Mouse (Mus musculus): ENCODE data around the gene Rab31. TPM values are rescaled to one million over a fixed set of nuclear protein-coding genes. Genes with fewer than 3 reads are reported as not detected.
A peak's percentile ranks its signal among the peaks of the same experiment; 100 is the strongest.

Rab31 gene
- total RNA-seq, 2 experiments from 2014 or later = 18.9 to 19.2 TPM

DNA sequence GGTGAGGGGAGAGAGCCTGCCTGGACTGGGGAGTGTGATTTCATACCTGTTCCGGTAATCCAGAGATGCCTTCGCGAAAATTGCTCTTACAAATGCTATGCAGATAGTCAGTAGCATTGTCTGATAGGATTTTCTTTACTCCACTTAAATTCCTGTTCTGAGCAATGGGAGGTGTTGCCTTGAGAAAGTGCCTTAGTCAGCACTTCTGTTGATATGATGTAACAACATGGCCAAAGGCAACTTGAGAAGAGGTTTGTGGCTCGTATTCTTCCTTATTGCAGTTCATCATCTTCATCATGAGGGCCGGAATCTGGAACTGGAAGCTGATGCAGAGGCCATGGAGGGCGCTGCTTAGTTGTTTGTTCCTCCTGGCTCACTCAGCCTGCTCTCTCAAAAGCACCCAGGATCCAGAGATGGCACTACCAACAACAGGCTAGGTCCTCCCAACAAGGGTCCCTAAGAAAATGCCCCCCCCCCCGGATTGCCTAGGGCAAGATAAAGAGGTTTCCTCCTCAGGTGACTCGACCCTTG, 12.1 kb upstream of the Rab31 start:
- no peak for DNase-seq (ENCODE audit: low spot score)
- intact Hi-C loops (cut with DNase I) = loop anchor here (5.0 kb wide), 2 partner anchors 77 to 172 kb away; partner anchors contain the start of gene Vapa

DNA sequence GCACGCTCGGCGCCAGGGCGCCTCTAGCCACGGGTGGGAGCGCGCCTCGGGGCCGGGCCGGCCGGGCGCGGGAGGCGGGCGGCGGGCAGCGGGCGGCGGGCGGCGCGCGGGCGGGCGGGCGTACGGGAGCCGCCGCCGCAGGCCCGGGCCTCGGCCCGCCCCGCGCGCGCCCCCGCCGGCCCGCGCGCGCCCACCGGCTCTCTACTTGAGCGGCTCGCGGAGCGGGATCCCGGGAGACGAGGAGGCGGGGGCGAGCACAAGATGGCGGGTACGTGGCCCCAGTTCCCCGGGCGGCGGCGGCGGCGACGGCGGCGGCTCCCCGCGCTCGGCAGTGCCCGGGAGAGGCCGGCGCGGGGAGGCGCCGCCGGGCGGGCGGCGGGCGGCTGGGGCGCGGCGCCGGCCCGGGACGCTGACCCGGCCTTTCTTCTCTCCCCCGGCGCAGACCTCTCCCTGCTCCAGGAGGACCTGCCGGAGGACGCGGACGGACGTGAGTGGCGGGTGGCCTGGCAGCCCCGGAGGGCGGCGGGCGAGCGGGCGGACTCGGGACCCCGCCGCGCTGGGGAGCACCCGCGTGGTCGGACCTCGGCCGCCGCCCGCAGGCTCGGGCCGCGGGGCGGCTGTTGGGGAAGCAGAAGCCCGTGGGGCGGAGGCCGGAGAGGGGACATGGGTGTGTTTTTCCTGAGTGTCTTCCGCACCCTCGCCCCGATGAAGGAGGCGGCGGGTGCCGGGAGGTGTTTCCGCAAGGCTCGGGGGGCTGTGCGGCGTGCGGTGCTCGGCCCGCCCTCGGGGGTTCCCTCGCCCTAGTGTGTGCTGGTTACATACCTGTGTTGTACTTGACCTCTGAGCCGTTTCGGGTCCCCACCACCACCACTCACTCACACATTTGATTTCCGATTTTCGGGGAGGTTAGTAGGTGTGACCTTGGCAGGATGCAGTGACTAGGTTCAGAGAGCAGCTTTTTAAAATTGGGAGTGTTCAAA, 10.9 kb upstream of the Rab31 start:
- peak; percentile 59 for DNase-seq (ENCODE audit: low spot score)
- intact Hi-C loops (cut with DNase I) = loop anchor here (5.0 kb wide), 1 partner anchor 171 kb away; the partner anchor contains the start of gene Vapa

DNA sequence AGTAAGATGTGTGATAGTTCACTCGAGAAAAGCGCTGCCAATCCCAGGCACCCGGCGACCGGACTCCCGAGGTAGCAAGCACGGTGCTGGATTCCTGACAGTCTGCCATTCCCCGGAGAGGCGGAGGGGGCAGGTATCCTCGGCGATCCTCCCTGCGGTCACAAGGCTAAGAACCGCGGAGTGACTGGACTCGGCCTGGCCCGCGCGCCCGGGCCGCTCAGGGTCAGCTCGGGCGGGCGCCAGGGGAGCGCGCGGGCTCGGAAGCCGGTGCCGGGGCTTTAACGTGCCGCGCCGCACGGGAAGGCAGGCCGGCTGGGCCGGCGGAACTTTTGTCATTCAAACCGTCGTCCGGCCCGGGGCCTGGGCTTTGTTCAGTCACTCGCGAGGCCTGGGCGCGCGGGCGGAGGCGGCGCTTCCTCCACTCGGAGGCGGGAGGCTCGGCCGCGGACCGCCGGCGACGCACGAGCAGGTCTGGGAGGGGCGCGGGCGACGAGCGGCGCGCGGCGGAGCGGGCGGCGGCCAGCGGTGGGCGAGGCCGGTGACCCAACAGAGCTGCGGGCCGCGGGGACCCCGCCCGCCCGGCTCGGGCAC, 10.1 kb upstream of the Rab31 start, which contains the start of gene Ppp4r1:
Gene Ppp4r1 (plus strand): TSS at position 23 of the 591 bp plus-strand sequence.
- intact Hi-C loops (cut with DNase I) = loop anchor here (5.0 kb wide), 1 partner anchor 170 kb away; the partner anchor contains the start of gene Vapa

DNA sequence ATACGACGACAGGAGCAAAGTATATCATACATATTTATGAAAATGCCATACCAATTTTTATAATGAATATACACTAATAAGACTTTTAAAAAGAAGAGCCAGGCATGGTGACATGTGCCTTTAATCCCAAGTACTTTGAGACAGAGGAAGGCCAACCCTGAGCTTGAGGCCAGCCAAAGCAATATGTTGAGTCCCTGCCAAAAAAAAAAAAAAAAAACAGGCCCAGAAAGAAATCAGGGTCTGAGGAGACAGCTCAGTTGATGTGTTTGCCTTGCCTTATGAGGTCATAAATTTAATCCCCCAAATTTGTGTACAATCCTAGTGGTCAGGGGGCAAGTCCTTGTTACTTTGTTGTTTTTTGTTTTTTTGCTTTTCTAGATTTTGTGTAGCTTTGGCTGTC, 8.4 kb upstream of the Rab31 start:
- intact Hi-C loops (cut with DNase I) = loop anchor here (5.0 kb wide), 1 partner anchor 169 kb away; the partner anchor contains the start of gene Vapa
- DNase-seq (ENCODE audit: low spot score) = no peak

More for the DNA sequence above, 10.1 kb upstream of the Rab31 start, which contains the start of gene Ppp4r1:
- peak; percentile 79 for DNase-seq (ENCODE audit: low spot score)

DNA sequence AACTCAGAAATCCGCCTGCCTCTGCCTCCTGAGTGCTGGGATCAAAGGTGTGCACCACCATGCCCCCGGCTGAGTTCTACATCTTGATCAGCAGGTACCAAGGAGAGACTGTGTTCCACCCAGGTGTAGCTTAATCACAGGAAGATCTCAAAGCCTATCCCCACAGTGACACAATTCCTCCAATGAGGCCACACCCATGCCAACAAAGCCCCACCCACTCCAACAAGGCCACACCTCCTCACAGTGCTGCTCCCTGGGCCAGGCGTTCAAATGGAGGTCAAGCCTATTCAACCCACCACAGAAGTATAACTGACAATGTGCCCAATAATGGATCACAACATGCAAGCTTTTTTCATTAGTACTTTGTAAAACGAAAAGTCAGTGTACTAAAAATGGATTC, 4.9 kb upstream of the Rab31 start:
- DNase-seq (ENCODE audit: low spot score) = no peak
- intact Hi-C loops (cut with DNase I) = no loop called here

DNA sequence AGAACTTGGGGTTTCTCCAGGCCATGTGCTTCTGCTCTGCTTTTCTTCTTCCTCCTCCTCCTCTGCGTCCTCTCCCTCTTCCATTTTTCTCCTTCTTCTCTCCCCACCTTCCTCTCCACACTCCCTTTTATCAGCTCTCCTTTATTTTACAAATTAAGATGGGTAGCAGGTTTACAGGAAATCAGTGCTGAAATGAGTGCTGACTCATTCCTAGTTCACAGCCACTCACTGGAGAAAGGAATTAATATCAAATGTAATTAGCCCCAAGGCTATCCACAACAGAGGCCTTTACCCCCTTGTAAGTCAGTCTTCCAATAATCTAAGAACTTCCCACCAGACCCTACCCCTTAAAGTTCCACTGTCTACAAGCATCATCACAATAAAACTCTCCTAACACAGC, 3.7 kb upstream of the Rab31 start:
- no peak for DNase-seq (ENCODE audit: low spot score)
- intact Hi-C loops (cut with DNase I) = no loop called here

DNA sequence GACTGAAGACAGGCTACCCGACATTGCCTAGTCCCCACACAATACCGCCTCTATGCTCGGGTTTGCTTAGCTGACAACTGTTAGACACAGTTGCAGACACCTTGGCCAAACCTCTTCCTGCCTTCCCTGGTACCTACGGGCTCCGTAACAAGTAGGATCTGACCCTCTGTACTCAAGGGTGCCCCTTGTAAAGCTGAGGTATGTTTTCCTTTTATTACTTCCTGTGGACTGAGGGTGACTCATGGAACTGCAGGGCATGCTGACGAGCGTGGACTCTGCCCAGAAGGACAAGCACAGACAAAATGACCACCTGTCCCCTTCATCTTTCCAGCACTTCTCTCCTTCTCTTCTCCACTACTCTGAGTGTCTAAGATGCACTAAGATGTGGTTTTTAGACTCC, 1.9 kb upstream of the Rab31 start:
- intact Hi-C loops (cut with DNase I) = loop anchor here (5.0 kb wide), 1 partner anchor 67 kb away; no protein-coding TSS in a partner anchor
- DNase-seq (ENCODE audit: low spot score) = no peak

DNA sequence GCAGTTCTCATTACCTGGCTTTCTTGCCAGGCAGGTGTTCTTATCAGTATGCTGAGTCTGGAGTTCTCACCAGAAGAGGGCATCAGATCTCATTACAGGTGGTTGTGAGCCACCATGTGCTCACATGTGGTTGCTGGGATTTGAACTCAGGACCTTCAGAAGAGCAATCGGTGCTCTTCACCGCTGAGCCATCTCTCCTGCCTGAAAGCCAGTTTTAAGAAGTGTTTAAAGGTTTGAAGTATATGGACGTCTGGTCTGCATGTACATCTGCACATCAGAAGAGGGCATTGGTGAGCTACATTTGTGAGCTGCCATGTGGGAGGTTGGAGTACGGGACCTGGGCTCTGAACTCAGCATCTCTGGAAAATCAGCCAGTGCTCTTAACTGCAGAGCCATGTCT, 1.1 kb upstream of the Rab31 start:
- DNase-seq (ENCODE audit: low spot score) = no peak
- intact Hi-C loops (cut with DNase I) = loop anchor here (5.0 kb wide), 1 partner anchor 66 kb away; no protein-coding TSS in a partner anchor

DNA sequence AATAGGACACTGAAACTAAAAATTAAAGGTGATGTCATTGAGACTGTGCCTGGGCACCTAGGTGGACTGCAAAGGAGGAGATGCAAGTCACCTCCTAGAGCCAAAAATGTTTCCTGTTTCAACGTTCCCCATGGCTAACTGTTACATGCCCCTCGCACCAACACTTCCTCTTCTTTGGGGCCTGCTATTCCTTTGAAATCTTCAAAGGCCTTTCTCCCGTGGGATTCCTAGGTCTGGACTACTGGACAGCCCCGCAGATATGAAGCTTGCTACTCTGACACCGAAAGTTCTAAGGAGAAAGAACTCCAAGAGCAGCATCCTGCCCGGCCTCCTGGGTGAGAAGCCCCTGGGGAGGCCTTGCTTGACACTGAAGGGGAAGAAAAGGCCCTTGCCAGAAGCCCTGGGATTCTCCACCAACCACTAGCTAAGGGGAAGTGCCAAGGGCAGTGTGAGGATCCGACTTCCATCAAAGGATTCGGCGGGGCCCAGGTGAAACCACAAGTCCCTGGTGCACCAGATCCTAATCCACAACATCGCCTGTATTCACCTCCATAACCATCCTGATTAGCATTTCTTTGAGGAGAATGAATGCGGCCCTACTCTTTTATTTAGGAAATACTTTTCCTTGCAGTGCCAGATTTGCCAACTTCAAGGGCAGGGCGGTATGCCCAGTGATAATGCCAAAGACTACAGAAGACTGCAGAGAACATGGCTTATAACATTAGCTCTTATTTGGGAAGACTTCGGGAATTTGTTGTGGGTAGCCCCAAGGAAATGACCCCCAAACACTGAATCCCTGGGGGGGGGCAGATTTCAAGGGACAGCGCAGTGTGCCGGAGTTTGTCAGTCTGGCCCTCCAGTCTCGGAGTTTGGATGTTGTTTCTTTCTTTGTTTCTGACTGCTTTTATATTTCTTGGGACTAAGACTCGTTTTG, 1.3 kb downstream of the Rab31 start:
- DNase-seq (ENCODE audit: low spot score) = no peak
- intact Hi-C loops (cut with DNase I) = loop anchor here (5.0 kb wide), 1 partner anchor 64 kb away; no protein-coding TSS in a partner anchor

DNA sequence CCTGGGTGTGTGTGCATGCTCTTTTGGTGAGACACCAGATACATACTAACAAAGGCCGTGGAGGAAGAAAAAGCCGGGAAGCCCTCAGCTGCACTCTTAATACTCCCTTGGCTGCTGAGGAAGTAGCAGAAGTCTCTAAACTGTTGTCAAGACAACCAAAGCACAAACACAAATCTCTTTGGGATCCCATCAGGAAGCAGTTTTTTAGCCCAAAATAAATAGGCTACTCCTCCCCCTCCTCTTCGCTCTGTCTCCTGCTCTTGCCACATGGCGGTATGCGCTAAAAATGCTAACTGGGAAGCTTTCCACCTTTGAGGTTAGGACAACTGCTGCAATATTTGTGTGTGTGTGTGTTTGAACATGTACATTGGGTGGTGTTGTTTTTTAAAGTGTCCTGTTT, 4.1 kb downstream of the Rab31 start:
- no peak for DNase-seq (ENCODE audit: low spot score)
- intact Hi-C loops (cut with DNase I) = no loop called here

DNA sequence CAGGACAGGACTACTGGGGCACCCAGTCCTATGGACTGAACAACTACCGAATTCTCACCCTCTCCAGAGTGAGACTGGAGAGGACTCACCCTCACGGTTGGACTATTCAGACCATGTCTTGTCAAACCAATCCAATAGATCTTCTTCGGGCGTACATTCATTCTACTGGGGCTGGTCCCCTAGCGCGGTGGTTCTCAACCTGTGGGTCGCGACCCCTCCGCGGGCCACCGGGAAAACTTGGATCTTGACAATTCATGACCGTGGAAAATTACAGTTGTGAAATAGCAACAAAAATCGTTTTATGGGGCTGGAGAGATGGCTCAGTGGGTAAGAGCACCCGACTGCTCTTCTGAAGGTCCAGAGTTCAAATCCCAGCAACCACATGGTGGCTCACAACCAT, 9.3 kb downstream of the Rab31 start:
- no peak for DNase-seq (ENCODE audit: low spot score)
- intact Hi-C loops (cut with DNase I) = no loop called here

DNA sequence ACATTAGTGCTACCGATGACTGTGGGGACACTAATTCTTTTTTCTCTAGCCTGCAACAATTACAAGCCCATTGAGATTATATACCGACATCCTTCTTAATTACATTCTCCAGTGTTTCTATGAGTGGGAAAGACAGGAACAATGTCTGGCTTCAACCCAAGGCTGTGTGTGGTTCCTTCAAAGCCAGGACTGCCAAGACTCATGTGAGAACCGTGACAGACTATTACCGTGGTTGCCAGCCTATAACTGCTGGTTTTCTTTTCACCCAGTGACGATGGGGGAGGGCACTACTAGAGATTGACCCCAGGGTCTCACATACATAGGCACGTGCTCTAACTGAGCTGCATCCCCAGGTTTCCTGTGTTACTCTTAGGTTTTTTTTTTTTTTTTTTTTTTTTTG, 15.4 kb downstream of the Rab31 start:
- intact Hi-C loops (cut with DNase I) = no loop called here
- no peak for DNase-seq (ENCODE audit: low spot score)

DNA sequence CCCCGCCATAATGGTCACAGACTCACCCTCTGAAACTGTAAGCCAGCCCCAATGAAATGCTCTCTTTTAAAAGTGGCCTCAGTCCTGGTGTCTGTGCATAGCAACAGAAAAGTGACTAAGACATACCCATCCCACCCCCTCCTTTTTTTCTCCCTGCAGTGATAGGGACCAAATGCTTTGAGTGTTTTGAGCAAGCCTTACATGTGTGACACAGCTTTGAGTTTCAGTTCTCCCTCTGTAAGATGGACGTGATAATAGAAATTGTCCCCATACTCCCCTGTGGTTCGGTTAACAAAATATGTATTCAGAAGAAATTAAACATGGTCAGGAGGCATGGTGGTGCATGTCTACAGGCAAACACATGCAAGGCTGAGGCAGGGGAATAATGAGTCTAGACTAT, 16.7 kb downstream of the Rab31 start:
- intact Hi-C loops (cut with DNase I) = no loop called here
- DNase-seq (ENCODE audit: low spot score) = no peak

DNA sequence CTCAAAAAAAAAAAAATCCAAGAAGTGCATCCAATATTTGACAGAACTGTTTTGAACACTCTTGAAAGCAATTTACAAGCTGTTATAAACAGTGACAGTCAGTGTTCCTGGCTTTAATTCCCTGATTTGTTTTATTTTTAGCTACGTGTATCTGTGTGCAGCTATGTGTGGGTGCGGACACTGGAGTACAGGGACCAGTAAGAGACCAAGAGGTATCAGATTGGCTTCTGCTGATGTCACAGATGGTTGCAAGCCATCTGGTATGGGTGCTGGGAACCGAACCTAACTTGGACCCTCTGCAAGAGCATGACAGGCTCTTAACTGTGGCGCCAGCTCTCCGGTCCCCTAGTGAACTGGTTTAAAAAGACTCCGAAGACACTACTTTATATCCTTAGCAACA, 19.4 kb downstream of the Rab31 start:
- intact Hi-C loops (cut with DNase I) = no loop called here
- no peak for DNase-seq (ENCODE audit: low spot score)

DNA sequence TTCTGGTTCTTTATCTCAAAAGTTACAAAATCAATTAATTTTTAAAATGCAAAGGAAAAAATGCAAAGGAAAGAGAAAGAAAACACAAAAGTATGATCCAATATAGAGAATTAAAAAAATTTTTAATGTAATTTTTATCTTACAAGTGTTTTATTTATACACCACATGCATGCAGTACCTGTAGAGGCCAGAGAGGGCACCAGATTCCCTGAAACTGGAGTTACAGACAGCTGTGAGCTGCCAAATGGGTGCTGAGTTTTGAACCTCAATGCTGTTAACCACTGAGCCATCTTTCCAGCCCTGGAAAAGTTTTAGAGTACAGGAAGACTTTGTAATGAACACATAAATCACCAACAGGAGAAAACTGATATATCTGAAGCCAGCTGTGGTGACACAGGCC, 22.3 kb downstream of the Rab31 start:
- intact Hi-C loops (cut with DNase I) = no loop called here
- no peak for DNase-seq (ENCODE audit: low spot score)

DNA sequence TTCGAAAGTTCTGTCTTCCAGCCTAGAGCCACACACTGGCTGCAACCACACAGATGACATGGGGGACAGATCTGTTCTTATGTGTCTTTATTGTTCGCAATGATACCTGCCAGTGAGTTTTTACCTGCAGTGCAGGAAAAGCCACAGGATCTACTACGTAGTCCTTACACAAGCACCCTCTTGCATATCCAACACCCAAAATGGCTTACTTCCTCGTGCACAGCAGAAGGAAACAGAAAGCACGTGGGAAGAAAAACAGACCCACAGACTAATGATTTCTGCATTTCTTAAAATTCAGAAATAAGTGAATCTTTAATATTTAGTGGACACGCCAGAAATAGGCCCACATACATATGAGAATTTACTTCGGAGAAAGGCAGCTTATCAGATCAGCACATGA, 22.7 kb downstream of the Rab31 start:
- intact Hi-C loops (cut with DNase I) = no loop called here
- no peak for DNase-seq (ENCODE audit: low spot score)

DNA sequence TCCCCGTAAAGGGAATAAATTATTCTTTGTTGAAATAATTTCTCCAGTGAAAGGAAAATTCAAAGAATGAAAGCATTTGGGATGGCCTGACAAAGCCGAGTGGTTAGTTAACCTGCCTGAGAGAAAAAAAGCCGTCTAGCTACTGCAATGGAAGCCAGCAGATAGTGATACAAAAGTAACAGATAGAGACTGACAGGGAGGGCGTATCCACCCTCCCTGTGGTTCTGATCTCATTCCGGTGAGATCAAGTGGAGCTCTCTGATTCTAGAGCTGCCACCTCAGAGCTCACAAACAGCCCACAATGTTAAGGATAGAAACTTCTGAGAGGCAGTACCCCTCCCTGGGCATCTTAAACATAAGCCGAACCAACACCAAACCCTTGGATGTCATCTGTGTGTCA, 23.6 kb downstream of the Rab31 start:
- DNase-seq (ENCODE audit: low spot score) = no peak
- intact Hi-C loops (cut with DNase I) = no loop called here

DNA sequence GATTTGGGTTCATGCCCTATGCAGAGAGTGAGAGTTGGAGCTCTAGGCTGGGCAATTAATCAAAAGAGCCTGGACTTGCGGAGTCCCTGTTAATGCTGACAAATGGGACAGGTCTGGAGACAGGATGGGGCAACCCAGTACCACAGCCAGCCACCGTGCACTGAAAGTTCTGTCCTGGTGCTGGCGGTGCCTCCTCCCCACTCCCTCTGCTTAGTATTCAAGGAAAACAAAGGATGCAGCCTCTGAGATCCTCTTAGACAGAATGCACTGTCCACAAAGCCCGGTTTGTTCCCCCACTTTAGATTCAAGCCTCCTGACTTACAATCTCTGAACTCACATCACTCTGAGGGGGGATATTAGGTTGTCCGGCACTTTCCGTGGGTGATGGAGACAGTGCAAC, 26.2 kb downstream of the Rab31 start:
- no peak for DNase-seq (ENCODE audit: low spot score)
- intact Hi-C loops (cut with DNase I) = no loop called here

DNA sequence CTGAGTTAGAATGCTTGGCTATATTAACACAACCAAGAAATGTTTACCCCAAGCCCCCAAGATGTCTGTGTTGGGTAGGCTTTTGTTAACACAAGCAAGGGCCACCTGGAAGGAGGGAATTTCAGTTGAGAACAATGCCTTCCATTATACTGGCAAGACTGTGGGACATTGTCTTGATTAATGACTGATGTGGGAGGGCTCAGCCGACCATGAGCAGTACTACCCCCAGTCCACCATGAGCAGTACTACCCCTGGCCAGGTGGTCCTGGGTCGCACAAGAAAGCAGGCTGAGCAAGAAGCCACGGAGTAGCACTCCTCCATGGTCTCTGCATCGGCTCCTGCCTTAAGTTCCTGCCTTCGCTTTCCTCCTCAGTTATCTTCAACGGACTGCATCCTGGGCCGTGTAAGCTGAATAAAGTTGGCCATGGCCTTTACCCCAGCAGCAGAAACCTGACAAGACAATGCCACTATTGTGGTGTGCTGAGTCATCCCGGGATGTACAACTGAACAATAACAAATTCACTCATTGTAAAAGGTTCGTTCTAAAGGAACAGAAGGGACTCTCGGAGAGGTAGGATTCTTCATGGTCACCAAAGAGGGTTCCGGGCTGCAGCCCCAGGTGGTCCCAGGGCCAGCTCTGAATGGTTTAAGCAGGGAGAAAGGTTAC, 28.8 kb downstream of the Rab31 start:
- no peak for DNase-seq (ENCODE audit: low spot score)
- intact Hi-C loops (cut with DNase I) = no loop called here

All from heart, postnatal 25 days (tissue).